Mouse (Mus musculus) intestine, postnatal 0 days (tissue): ENCODE results near the gene Sh3tc1. TPM values are rescaled to one million over a fixed set of nuclear protein-coding genes. Genes with fewer than 3 reads are reported as not detected.
A peak's percentile ranks its signal among the peaks of the same experiment; 100 is the strongest.

Experiments used
- ATAC-seq: fragments of 200-750 bp; cut with Nextera tagmentation; 2 replicates; pipeline ENCODE4 v1.8.0; 2017; ENCODE audit warnings: mild to moderate bottlenecking, moderate TSS enrichment, moderate library complexity
- H3K27ac ChIP-seq: fragments of 300-500 bp; sonication (generic); 2 replicates; pipeline ENCODE4 v1.5.1; 2014; ENCODE audit warnings: mild to moderate bottlenecking, low read depth, low read length, moderate library complexity
- H3K27me3 ChIP-seq: fragments of 300-500 bp; sonication (generic); replicated peaks from 2 replicates; pipeline ENCODE4 v1.6.1; 2014; ENCODE audit warnings: low read length, mixed read lengths; ENCODE audit not compliant: control insufficient read depth, insufficient read depth
- H3K36me3 ChIP-seq: fragments of 300-500 bp; sonication (generic); 2 replicates; pipeline ENCODE4 v1.6.1; 2014; ENCODE audit warnings: mild to moderate bottlenecking, moderate library complexity; ENCODE audit not compliant: control insufficient read depth, insufficient read depth
- H3K4me1 ChIP-seq: fragments of 300-500 bp; sonication (generic); replicated peaks from 2 replicates; pipeline ENCODE4 v1.6.1; 2014; ENCODE audit warnings: antibody characterized with exemption, low read length, mixed read lengths; ENCODE audit not compliant: control insufficient read depth, insufficient read depth
- H3K4me2 ChIP-seq: fragments of 300-500 bp; sonication (generic); replicated peaks from 2 replicates; pipeline ENCODE4 v1.6.1; 2014; ENCODE audit warnings: low read depth, mild to moderate bottlenecking, moderate library complexity
- H3K4me3 ChIP-seq: fragments of 300-500 bp; sonication (generic); 2 replicates; pipeline ENCODE4 v1.5.1; 2014; ENCODE audit warnings: low read depth, low read length
- H3K9ac ChIP-seq: fragments of 300-500 bp; sonication (generic); 2 replicates; pipeline ENCODE4 v1.6.1; 2014; ENCODE audit warnings: mild to moderate bottlenecking, low read depth, low read length
- H3K9me3 ChIP-seq: fragments of 300-500 bp; sonication (generic); 2 replicates; pipeline ENCODE4 v1.6.1; 2016; ENCODE audit warnings: mixed run types; ENCODE audit not compliant: control insufficient read depth
- CTCF ChIP-seq: sonication (generic); IDR thresholded peaks from 2 replicates; pipeline ENCODE4 v1.5.1; 2016; ENCODE audit warnings: low read depth, mild to moderate bottlenecking, control low read depth, antibody characterized with exemption, moderate library complexity
- WGBS: fragments of 180-500 bp; shearing (Covaris S2); extraction: QIAGEN DNeasy Blood & Tissue Kit; methylation state at CpG from one replicate; pipeline ENCODE4 v1.1.7; 2014; 5-methylcytosine and 5-hydroxymethylcytosine counted together
- polyA plus RNA-seq: library from polyadenylated mRNA; unstranded; fragments of >200 nt; fragmentation: Nextera tagmentation; extraction: Ambion mirVana; gene quantifications from 2 replicates; pipeline ENCODE4 v1.2.1, GENCODE M21; 2015

Sh3tc1 gene
- polyA plus RNA-seq, 1 experiment from 2014 or later = 18.3 TPM

DNA sequence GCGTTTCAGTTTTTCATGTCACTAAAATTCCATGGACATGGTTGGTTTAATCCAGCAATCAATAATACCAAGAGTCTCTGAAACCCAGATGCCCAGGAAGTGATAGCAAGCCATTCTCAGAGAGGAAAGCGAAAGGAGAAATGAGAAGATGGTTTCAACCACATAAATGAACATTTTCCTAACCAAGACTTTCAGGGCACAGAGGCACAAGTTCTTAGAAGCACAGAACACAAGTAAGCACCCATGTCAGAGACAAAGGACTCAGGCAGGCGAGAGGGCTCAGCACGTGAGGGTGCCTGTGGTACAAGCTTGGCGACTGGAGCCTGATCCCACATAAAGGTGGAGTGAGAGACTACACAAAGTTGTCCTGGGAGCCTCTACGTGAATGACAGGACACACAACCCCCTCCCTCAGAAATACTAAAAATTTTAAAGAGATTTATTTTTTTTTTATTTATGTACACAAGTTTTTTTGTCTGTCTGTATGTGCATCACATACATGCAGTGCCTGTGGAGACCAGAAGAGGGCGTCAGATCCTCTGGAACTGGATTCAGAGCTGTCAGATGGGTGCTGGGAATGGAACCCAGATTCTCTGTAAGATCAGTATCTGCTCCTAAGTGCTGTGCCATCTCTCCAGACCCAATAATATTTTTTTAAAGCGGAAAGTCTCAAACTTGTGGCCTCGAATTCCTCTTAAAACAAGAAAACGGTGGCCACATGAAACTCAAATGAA, 83.9 kb downstream of the Sh3tc1 start:
- 85% methylated on average over 10 of the region's 10 CpGs for WGBS
- H3K9ac ChIP-seq = no peak overlapping the region
- no peaks in the 10 kb centered on the region for H3K4me1 ChIP-seq
- no peaks in the 10 kb centered on the region for H3K36me3 ChIP-seq
- no peak overlapping the region for H3K4me3 ChIP-seq
- no peak for ATAC-seq
- no peak overlapping the region for H3K27ac ChIP-seq
- H3K4me2 ChIP-seq = no peak overlapping the region
- TF ChIP-seq CTCF = no peak
- H3K9me3 ChIP-seq = no peaks in the 10 kb centered on the region
- no peaks in the 10 kb centered on the region for H3K27me3 ChIP-seq

DNA sequence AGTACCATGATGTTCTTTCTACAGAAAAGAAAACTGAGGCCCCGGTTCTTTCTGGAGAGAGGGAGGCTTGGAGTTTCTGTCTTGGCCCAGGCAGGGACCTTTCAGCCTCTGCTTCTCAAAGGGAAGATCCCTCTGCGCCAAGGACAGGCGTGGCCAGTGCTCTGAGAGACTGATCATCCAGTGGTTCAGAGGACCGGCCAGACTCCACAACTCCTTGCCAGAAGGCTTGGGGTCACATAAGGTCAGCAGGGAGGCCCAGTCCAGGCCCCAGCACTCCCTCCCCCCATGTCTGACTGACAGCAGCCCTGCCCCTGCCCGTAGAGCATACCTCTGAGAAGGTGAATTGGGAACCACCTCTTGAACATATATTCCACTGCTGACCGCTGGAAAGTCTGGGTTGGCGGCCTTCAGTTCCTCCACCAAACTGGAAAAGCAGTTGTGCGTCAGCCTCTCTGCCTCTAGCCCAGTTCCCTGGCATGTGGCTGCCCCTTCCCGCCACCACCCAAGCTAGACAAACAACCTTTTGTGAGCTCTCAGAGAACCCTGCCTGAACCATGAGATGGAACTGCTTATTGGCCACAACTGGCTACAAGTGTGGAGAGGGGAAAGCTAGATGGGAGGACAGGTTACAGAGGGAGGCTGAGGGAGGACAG, 85.9 kb downstream of the Sh3tc1 start:
- Histone ChIP-seq H3K9ac (no peak overlapping the region), H3K4me2 (no peak overlapping the region), H3K9me3 (no peaks in the 10 kb centered on the region), H3K27me3 (no peaks in the 10 kb centered on the region), H3K36me3 (no peaks in the 10 kb centered on the region), H3K4me1 (no peaks in the 10 kb centered on the region), H3K4me3 (no peak overlapping the region), H3K27ac (no peak overlapping the region)
- TF ChIP-seq CTCF = no peak
- 67% methylated on average over 9 of the region's 9 CpGs for WGBS
- no peak for ATAC-seq

DNA sequence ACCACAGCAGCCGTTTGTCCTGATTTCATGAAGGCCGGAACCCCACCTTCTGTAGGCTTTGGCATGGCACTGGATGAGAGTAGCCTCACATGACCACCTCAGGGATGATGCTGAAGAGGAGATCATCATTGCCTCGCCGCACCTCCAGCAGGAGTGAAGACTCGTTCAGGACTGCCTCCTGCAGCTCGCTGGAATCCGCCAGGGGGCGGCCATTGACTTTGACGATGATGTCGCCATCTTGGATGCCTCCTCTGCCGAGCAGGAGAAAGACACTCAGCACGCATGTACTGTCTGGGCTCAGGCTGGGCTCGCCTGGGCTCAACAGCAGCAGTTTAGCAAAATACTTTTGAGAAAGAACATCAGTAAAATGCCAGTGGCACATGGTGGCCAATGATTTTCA, 86.9 kb downstream of the Sh3tc1 start:
- no peak overlapping the region for H3K27ac ChIP-seq
- no peaks in the 10 kb centered on the region; the same call in 1 of the 2 replicates for H3K4me1 ChIP-seq
- H3K9ac ChIP-seq = no peak overlapping the region
- H3K9me3 ChIP-seq = no peaks in the 10 kb centered on the region
- no peak for ATAC-seq
- no peaks in the 10 kb centered on the region for H3K27me3 ChIP-seq
- TF ChIP-seq CTCF = no peak
- H3K4me2 ChIP-seq = no peak overlapping the region
- no peaks in the 10 kb centered on the region for H3K36me3 ChIP-seq
- H3K4me3 ChIP-seq = no peak overlapping the region
- WGBS = 87% methylated on average over 13 of the region's 13 CpGs

GRCm38 (mm10) chr5:35652319-35652718, 87.5 kb downstream of the Sh3tc1 start:
- Histone ChIP-seq H3K27me3 (no peaks in the 10 kb centered on the region), H3K4me2 (no peak overlapping the region), H3K4me3 (no peak overlapping the region), H3K9ac (no peak overlapping the region), H3K9me3 (no peaks in the 10 kb centered on the region), H3K36me3 (no peaks in the 10 kb centered on the region), H3K4me1 (no peaks in the 10 kb centered on the region; the same call in 1 of the 2 replicates), H3K27ac (no peak overlapping the region)
- ATAC-seq = no peak
- WGBS = 76% methylated on average over 3 of the region's 3 CpGs
- no peak for TF ChIP-seq CTCF

DNA sequence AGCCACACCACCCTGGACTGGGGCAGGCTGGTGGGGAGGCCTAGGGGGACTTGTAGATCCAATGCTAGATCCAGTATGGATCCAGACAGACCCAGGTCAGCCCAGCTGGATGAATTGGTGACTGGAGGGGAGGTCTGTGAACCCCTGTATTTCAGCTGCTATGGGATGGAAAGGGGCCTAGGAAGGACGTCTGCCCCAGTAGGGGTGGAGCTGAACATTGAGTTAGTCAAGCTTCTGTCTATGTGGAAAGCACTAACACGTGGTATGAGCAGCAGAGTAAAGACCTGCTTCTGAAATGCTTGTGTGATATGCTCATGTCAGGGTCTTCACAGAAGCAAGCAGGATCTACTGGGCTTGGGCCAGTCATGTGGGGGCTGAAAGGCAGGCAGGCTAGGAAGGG, 91.6 kb downstream of the Sh3tc1 start:
- Histone ChIP-seq H3K9ac (no peak overlapping the region), H3K4me3 (no peak overlapping the region), H3K27ac (peak overlapping the region; percentile 17; the same call in 1 of the 2 replicates), H3K27me3 (no peaks in the 10 kb centered on the region), H3K9me3 (no peaks in the 10 kb centered on the region), H3K36me3 (no peaks in the 10 kb centered on the region), H3K4me1 (no peaks in the 10 kb centered on the region; the same call in 1 of the 2 replicates), H3K4me2 (no peak overlapping the region)
- no peak for ATAC-seq
- no peak for TF ChIP-seq CTCF
- 54% methylated on average over 2 of the region's 2 CpGs for WGBS

GRCm38 (mm10) chr5:35647562-35647961, 92.2 kb downstream of the Sh3tc1 start:
- 40% methylated on average over 4 of the region's 4 CpGs for WGBS
- no peaks in the 10 kb centered on the region for H3K27me3 ChIP-seq
- no peaks in the 10 kb centered on the region; the same call in 1 of the 2 replicates for H3K4me1 ChIP-seq
- no peak overlapping the region for H3K4me2 ChIP-seq
- no peak for TF ChIP-seq CTCF
- no peak overlapping the region for H3K4me3 ChIP-seq
- ATAC-seq = peak; percentile 45; the same call in 1 of the 2 replicates
- H3K9me3 ChIP-seq = no peaks in the 10 kb centered on the region
- no peak overlapping the region for H3K9ac ChIP-seq
- peak overlapping the region; percentile 17; the same call in 1 of the 2 replicates for H3K27ac ChIP-seq
- no peaks in the 10 kb centered on the region for H3K36me3 ChIP-seq

Other genes starting within 250 kb of the Sh3tc1 start
- gene Cpz, start 214.3 kb downstream of the Sh3tc1 start, polyA plus RNA-seq = 4.0 and 4.4 TPM in 2 replicates
- gene Trmt44, start 164.9 kb downstream of the Sh3tc1 start, polyA plus RNA-seq = 3.6 and 4.6 TPM in 2 replicates
- gene Acox3, start 156.9 kb downstream of the Sh3tc1 start, polyA plus RNA-seq = 19.7 and 21.4 TPM in 2 replicates
- gene Htra3, start 60.2 kb downstream of the Sh3tc1 start, polyA plus RNA-seq = 24.5 and 25.5 TPM in 2 replicates
- 1.9 and 2.0 TPM in 2 replicates for gene Ablim2, start 17.9 kb upstream of the Sh3tc1 start, polyA plus RNA-seq
- 7.9 and 8.1 TPM in 2 replicates for gene Afap1, start 153.3 kb upstream of the Sh3tc1 start, polyA plus RNA-seq